Mouse (Mus musculus): ENCODE measurements at regions not wholly inside any gene's neighbourhood (a gene's known extent, or its start where the extent isn't known, plus 50 kb on each side); places are given as distances from the start of the nearest gene placed in this dataset.

DNA sequence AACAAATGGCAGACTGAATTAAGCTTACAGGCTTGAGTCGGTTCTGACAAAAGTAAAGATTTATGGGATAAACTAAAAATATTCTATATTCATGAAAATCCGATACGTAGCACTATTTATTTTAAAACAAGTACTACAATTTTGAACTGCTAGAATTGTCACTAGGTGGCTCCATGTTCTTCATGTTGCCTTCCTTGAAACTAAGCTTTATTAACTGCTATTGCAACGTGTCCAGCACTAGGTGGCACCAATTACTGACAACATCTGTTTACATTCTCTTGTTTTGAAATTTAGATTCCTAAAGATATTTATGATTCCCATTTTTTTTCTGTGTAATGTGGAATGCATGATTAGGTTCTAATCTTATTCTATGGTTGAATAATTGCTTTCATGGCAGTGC lies 60.1 kb downstream of the Fam47c start:
- peak; percentile 6 for DNase-seq
